Mouse (Mus musculus): ENCODE results near the gene Srpx2. TPM values are rescaled to one million over a fixed set of nuclear protein-coding genes. Genes with fewer than 3 reads are reported as not detected.
A peak's percentile ranks its signal among the peaks of the same experiment; 100 is the strongest.

Srpx2 gene
- polyA plus RNA-seq (2016; fragmentation: Nextera tagmentation; extraction: Ambion mirVana), result 0.61 and 0.95 TPM in 2 replicates

DNA sequence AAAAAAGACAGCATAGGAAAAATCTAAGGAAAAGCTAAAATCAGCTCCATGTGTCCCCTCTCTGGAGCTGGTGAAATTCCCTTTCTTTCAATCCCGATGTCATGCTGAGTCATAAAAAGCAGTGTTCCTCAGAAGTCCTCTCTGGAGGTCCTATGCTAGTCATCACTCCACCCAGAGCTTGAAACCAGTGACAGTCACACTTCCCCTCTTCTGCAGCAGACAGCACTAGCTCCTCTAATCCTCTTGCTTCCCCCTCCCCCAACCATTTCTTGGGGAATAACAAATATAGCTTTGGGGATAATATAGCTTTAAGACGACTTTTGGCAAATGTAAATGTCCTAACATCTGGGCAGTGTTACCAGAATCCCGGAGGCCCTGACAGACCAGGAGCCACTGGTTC lies at the start of gene Srpx2:
Srpx2 (plus strand) TSS at position 166 of the 400 bp plus-strand sequence.
- Histone ChIP-seq H3K36me3 (no peaks in the 10 kb centered on the region), H3K4me1 (replicated peaks) (no peaks in the 10 kb centered on the region; the same call in 1 of the 2 replicates), H3K4me3 (no peak within 1 kb of the TSS), H3K9me3 (no peaks in the 10 kb centered on the region), H3K27me3 (ENCODE audit: insufficient read depth, poor library complexity, severe bottlenecking) (peaks cover 23% of the 10 kb centered on the region), H3K27ac (no peak within 1 kb of the TSS)
- 51% methylated on average over 3 of the region's 3 CpGs for WGBS
- no peak for DNase-seq (ENCODE audit: low spot score)

DNA sequence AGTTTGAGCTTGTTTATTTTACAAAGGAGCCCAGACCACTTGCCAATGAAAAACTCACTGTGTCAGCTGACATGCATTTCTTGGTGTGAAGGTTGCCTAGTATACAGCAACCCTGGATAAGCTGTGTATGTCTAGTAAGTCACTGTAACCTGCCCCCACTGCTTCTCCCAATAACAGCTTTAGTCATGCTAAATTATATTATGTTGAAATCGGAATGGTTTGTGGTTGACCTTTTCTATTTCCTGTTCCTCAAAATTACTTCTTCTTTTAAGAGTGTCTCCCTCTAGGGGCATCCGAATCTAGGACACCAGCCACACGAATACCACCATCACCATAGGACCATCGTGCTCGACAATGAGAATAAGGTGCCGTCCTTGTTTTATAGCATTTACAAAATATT lies 38.5 kb upstream of the Srpx2 start:
- Histone ChIP-seq H3K27me3 (ENCODE audit: insufficient read depth, poor library complexity, severe bottlenecking) (no peaks in the 10 kb centered on the region), H3K4me3 (no peak overlapping the region), H3K4me1 (replicated peaks) (no peaks in the 10 kb centered on the region), H3K27ac (no peak overlapping the region), H3K36me3 (no peaks in the 10 kb centered on the region), H3K9me3 (no peaks in the 10 kb centered on the region)
- DNase-seq (ENCODE audit: low spot score), result no peak
- WGBS, result 90% methylated on average over 6 of the region's 6 CpGs

DNA sequence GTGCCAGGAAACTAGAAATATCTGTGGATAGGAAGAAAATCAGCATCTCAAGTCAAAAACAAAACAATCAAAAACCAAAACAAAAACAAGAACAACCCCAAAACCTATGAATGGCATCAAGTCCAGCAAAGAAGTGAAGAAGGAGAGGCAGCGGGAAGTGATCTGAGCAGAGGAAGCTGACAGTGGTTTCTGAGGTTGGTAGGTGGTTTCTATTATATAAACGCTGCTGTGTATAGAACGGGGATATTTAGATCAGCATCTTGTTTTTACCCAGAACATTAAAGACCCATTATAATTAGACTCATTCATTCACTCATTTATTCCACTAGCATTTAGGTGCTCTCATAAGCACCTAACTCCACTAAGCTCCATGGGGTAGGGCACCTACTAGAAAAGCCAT lies 20.9 kb upstream of the Srpx2 start:
- H3K4me1 ChIP-seq (replicated peaks), result no peaks in the 10 kb centered on the region
- no peaks in the 10 kb centered on the region for H3K9me3 ChIP-seq
- no peak overlapping the region for H3K27ac ChIP-seq
- WGBS, result 98% methylated on average over 3 of the region's 3 CpGs
- H3K36me3 ChIP-seq, result peaks cover 27% of the 10 kb centered on the region
- H3K4me3 ChIP-seq, result no peak overlapping the region
- H3K27me3 ChIP-seq (ENCODE audit: insufficient read depth, poor library complexity, severe bottlenecking), result no peaks in the 10 kb centered on the region
- DNase-seq (ENCODE audit: low spot score), result no peak

- 90% methylated on average over 5 of the region's 5 CpGs for WGBS
- Histone ChIP-seq H3K27ac (no peak overlapping the region), H3K4me1 (replicated peaks) (no peaks in the 10 kb centered on the region), H3K9me3 (no peaks in the 10 kb centered on the region), H3K36me3 (peaks cover 34% of the 10 kb centered on the region), H3K27me3 (ENCODE audit: insufficient read depth, poor library complexity, severe bottlenecking) (no peaks in the 10 kb centered on the region), H3K4me3 (no peak overlapping the region)
- DNase-seq (ENCODE audit: low spot score), result no peak
These were observed 20.1 kb upstream of the Srpx2 start for GRCm38 (mm10) chrX:133888111-133888510.

GRCm38 (mm10) chrX:133898014-133898542 lies 10.1 kb upstream of the Srpx2 start, which contains the start of gene Tspan6:
Gene Tspan6 (minus strand): TSS chrX:133898429.
- DNase-seq (ENCODE audit: low spot score), result peak; percentile 86
- Histone ChIP-seq H3K4me1 (replicated peaks) (peaks cover 4% of the 10 kb centered on the region; the same call in 1 of the 2 replicates), H3K36me3 (peaks cover 25% of the 10 kb centered on the region), H3K4me3 (peak within 1 kb of the TSS; percentile 65), H3K27ac (peak within 1 kb of the TSS; percentile 91), H3K9me3 (no peaks in the 10 kb centered on the region), H3K27me3 (ENCODE audit: insufficient read depth, poor library complexity, severe bottlenecking) (peaks cover 4% of the 10 kb centered on the region; the same call in 1 of the 2 replicates)
- 27% methylated on average over 33 of the region's 33 CpGs for WGBS

GRCm38 (mm10) chrX:133911397-133912103 lies 3.3 kb downstream of the Srpx2 start:
- DNase-seq (ENCODE audit: low spot score), result no peak
- H3K4me3 ChIP-seq, result no peak overlapping the region
- peaks cover 42% of the 10 kb centered on the region for H3K27me3 ChIP-seq (ENCODE audit: insufficient read depth, poor library complexity, severe bottlenecking)
- 34% methylated on average over 10 of the region's 10 CpGs for WGBS
- H3K27ac ChIP-seq, result no peak overlapping the region
- no peaks in the 10 kb centered on the region for H3K36me3 ChIP-seq
- no peaks in the 10 kb centered on the region for H3K9me3 ChIP-seq
- no peaks in the 10 kb centered on the region; the same call in 1 of the 2 replicates for H3K4me1 ChIP-seq (replicated peaks)

- Histone ChIP-seq H3K9me3 (no peaks in the 10 kb centered on the region), H3K27me3 (ENCODE audit: insufficient read depth, poor library complexity, severe bottlenecking) (peaks cover 47% of the 10 kb centered on the region), H3K4me1 (replicated peaks) (no peaks in the 10 kb centered on the region; the same call in 1 of the 2 replicates), H3K27ac (no peak overlapping the region), H3K4me3 (no peak overlapping the region), H3K36me3 (no peaks in the 10 kb centered on the region)
- DNase-seq (ENCODE audit: low spot score), result no peak
- WGBS, result 91% methylated on average over 3 of the region's 3 CpGs
These were observed 4.8 kb downstream of the Srpx2 start for GRCm38 (mm10) chrX:133913006-133913405.

GRCm38 (mm10) chrX:133914219-133914618 lies 6.0 kb downstream of the Srpx2 start:
- Histone ChIP-seq H3K27ac (no peak overlapping the region), H3K4me1 (replicated peaks) (no peaks in the 10 kb centered on the region; the same call in 1 of the 2 replicates), H3K4me3 (no peak overlapping the region), H3K9me3 (no peaks in the 10 kb centered on the region), H3K27me3 (ENCODE audit: insufficient read depth, poor library complexity, severe bottlenecking) (peaks cover 49% of the 10 kb centered on the region), H3K36me3 (no peaks in the 10 kb centered on the region)
- 73% methylated on average over 7 of the region's 7 CpGs for WGBS
- DNase-seq (ENCODE audit: low spot score), result no peak

GRCm38 (mm10) chrX:133921187-133921586 lies 13.0 kb downstream of the Srpx2 start:
- no peak overlapping the region for H3K4me3 ChIP-seq
- no peaks in the 10 kb centered on the region for H3K36me3 ChIP-seq
- peaks cover 9% of the 10 kb centered on the region for H3K27me3 ChIP-seq (ENCODE audit: insufficient read depth, poor library complexity, severe bottlenecking)
- H3K27ac ChIP-seq, result no peak overlapping the region
- DNase-seq (ENCODE audit: low spot score), result no peak
- no peaks in the 10 kb centered on the region for H3K9me3 ChIP-seq
- WGBS, result 78% methylated on average over 4 of the region's 4 CpGs
- H3K4me1 ChIP-seq (replicated peaks), result no peaks in the 10 kb centered on the region

- no peaks in the 10 kb centered on the region for H3K4me1 ChIP-seq (replicated peaks)
- 79% methylated on average over 5 of the region's 5 CpGs for WGBS
- no peaks in the 10 kb centered on the region for H3K9me3 ChIP-seq
- H3K36me3 ChIP-seq, result no peaks in the 10 kb centered on the region
- H3K4me3 ChIP-seq, result no peak overlapping the region
- no peak overlapping the region for H3K27ac ChIP-seq
- peaks cover 8% of the 10 kb centered on the region; the same call in 1 of the 2 replicates for H3K27me3 ChIP-seq (ENCODE audit: insufficient read depth, poor library complexity, severe bottlenecking)
- DNase-seq (ENCODE audit: low spot score), result no peak
These were observed 18.5 kb downstream of the Srpx2 start for GRCm38 (mm10) chrX:133926760-133927159.

DNA sequence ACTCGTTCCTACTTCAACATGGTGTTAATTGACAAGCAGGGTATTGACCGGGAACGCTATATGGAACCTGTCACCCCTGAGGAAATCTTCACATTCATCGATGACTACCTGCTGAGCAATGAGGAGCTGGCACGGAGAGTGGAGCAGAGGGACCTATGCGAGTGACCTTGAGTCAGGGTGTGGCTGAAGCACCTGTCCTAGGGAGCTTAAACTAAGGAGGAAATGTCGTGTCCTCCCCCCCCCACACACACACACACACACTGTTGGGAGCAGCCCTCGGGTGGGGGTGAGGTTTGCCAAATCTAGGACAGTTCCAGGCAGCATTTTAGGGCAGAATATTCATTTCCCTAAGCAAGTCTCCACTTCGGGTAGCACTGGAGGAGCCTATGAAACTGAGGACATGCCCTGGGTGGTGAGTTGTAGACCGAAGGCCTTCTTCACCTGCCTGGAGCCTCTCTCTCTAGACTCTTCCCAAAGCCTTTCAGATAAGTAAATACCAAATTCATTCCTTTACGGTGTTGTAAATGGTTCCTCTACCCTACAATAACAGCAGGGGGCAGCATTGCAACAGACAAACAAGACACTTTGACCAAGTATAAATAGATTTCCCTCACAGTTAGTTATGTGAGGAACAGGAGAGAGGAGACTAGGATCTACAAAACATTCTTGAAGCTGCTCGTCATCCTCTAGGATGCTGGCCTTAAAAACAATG lies 23.2 kb downstream of the Srpx2 start:
- no peaks in the 10 kb centered on the region for H3K9me3 ChIP-seq
- H3K4me1 ChIP-seq (replicated peaks), result no peaks in the 10 kb centered on the region
- H3K27me3 ChIP-seq (ENCODE audit: insufficient read depth, poor library complexity, severe bottlenecking), result peaks cover 18% of the 10 kb centered on the region; the same call in 1 of the 2 replicates
- H3K4me3 ChIP-seq, result no peak overlapping the region
- no peak for DNase-seq (ENCODE audit: low spot score)
- H3K27ac ChIP-seq, result no peak overlapping the region
- WGBS, result 65% methylated on average over 12 of the region's 12 CpGs
- H3K36me3 ChIP-seq, result no peaks in the 10 kb centered on the region

DNA sequence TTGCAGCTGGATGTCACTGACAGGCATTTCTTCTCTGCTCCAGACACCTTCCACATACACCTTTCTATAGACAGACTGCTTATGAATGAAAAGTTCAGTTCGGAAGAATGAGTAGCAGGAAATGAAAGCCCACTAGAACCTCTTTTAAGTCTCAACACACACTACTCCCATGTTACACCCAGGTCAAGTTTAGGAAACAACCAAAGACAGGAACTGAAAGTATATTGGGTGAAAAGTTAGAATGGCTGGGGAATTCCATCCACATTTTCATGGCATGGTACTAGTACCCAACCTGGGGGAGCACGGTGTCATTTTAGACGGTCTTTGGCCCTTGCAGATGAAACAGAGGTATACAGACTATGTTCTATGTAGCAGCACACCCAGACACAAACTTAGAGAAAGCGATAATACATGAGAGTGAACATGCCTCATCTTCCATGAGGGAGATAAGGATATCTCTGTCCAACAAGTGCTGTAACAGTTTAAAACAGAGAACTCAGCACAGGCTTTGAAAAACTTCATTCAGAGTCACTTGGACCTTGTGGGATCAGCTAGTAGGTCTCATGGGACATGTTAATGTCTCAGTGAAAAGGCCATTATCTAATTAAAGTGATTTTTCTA lies 28.5 kb downstream of the Srpx2 start:
- Histone ChIP-seq H3K4me3 (no peak overlapping the region), H3K27me3 (ENCODE audit: insufficient read depth, poor library complexity, severe bottlenecking) (peaks cover 16% of the 10 kb centered on the region; the same call in 1 of the 2 replicates), H3K36me3 (no peaks in the 10 kb centered on the region), H3K27ac (no peak overlapping the region), H3K4me1 (replicated peaks) (no peaks in the 10 kb centered on the region), H3K9me3 (no peaks in the 10 kb centered on the region)
- DNase-seq (ENCODE audit: low spot score), result no peak
- 90% methylated on average over 4 of the region's 4 CpGs for WGBS
